Mouse (Mus musculus) cortical plate, adult 2 months (tissue): ENCODE results near the gene Sstr2.

Experiments
- CTCF ChIP-seq: fragments of 200-500 bp; IDR thresholded peaks from 2 replicates; pipeline ENCODE4 v1.5.1; 2011; ENCODE audit warnings: mild to moderate bottlenecking, control low read depth, low read length; ENCODE audit not compliant: insufficient read depth; ENCODE audit errors: extremely low read depth
- POLR2A ChIP-seq: fragments of 200-500 bp; IDR thresholded peaks from 2 replicates; pipeline ENCODE4 v1.6.1; 2011; ENCODE audit warnings: mild to moderate bottlenecking, low read length, control low read depth; ENCODE audit not compliant: insufficient read depth; ENCODE audit errors: extremely low read depth

GRCm38 (mm10) chr11:113617132-113617911 lies 1.8 kb upstream of the Sstr2 start:
- TF ChIP-seq CTCF (peak; percentile 24; the same call in 1 of the 2 replicates), POLR2A (no peak)
